ENCODE assay signal across 8 mouse cellular contexts in genomic region chr11:97279405-97280215, GRCm38 (mm10). TPM values are rescaled to one million over a fixed set of nuclear protein-coding genes. Genes with fewer than 3 reads are reported as not detected.
A peak's percentile ranks its signal among the peaks of the same experiment; 100 is the strongest.
DNase-seq lines count a peak whose midpoint lies in the region; ATAC-seq and TF ChIP-seq lines count a peak whose summit lies in the region.

No protein-coding gene starts in this region.

- H3K79me3 ChIP-seq in C2C12 (ENCODE audit: low read depth), result peaks cover 51% of the 10 kb centered on the region

- H3K27ac ChIP-seq in embryonic facial prominence, embryonic 14.5 days (replicated peaks; ENCODE audit: low read depth, low read length), result peak overlapping the region; percentile 95
- peak overlapping the region; percentile 97 for H3K27ac ChIP-seq in kidney, embryonic 14.5 days (ENCODE audit: low read depth, low read length)
- peak overlapping the region; percentile 62 for H3K27ac ChIP-seq in liver, adult 2 months (replicated peaks; ENCODE audit: insufficient read depth, low read depth, low read length)
- H3K27ac ChIP-seq in stomach, postnatal 0 days (replicated peaks), result peak overlapping the region; percentile 99

- peaks cover 9% of the 10 kb centered on the region; the same call in 1 of the 2 replicates for H3K4me1 ChIP-seq in embryonic facial prominence, embryonic 14.5 days (ENCODE audit: control insufficient read depth, insufficient read depth, low read length)
- H3K4me1 ChIP-seq in kidney, embryonic 14.5 days (ENCODE audit: control insufficient read depth, insufficient read depth, low read length), result peaks cover 10% of the 10 kb centered on the region
- peaks cover 14% of the 10 kb centered on the region for H3K4me1 ChIP-seq in liver, adult 2 months (ENCODE audit: control insufficient read depth, insufficient read depth, low read length)
- H3K4me1 ChIP-seq in stomach, postnatal 0 days (replicated peaks; ENCODE audit: control insufficient read depth, insufficient read depth), result no peaks in the 10 kb centered on the region

- TF ChIP-seq CTCF in C2C12 (IDR thresholded peaks at IDR 0.05; ENCODE audit: control insufficient read depth, insufficient read depth, insufficient read length), result no peak
- TF ChIP-seq CTCF in liver, adult 2 months (IDR thresholded peaks at IDR 0.05; ENCODE audit: low read depth, low read length), result no peak
- TF ChIP-seq CTCF in stomach, postnatal 0 days (IDR thresholded peaks at IDR 0.05; ENCODE audit: low read depth), result no peak

- H3K4me3 ChIP-seq in C2C12 (ENCODE audit: insufficient read depth, poor library complexity, severe bottlenecking), result peak overlapping the region; percentile 89
- peak overlapping the region; percentile 99 for H3K4me3 ChIP-seq in embryonic facial prominence, embryonic 14.5 days (ENCODE audit: low read depth, low read length)
- peak overlapping the region; percentile 99 for H3K4me3 ChIP-seq in kidney, embryonic 14.5 days (ENCODE audit: low read length)
- H3K4me3 ChIP-seq in liver, adult 2 months (ENCODE audit: insufficient read depth, low read depth, low read length), result peak overlapping the region; percentile 100
- peak overlapping the region; percentile 92 for H3K4me3 ChIP-seq in myocyte
- H3K4me3 ChIP-seq in stomach, postnatal 0 days (ENCODE audit: low read depth, low read length), result peak overlapping the region; percentile 99

- peak overlapping the region; percentile 75 for H3K4me2 ChIP-seq in embryonic facial prominence, embryonic 14.5 days (ENCODE audit: low read depth, low read length)
- peak overlapping the region; percentile 61 for H3K4me2 ChIP-seq in kidney, embryonic 14.5 days (replicated peaks; ENCODE audit: low read depth, low read length)
- peak overlapping the region; percentile 78 for H3K4me2 ChIP-seq in myocyte (ENCODE audit: low read depth)
- peak overlapping the region; percentile 53 for H3K4me2 ChIP-seq in stomach, postnatal 0 days (replicated peaks; ENCODE audit: low read depth)

- H3K9ac ChIP-seq in embryonic facial prominence, embryonic 14.5 days (ENCODE audit: low read depth, low read length), result peak overlapping the region; percentile 99
- H3K9ac ChIP-seq in kidney, embryonic 14.5 days (ENCODE audit: low read depth, low read length), result peak overlapping the region; percentile 99
- H3K9ac ChIP-seq in liver, adult 2 months (ENCODE audit: low read depth, low read length), result peak overlapping the region; percentile 100
- peak overlapping the region; percentile 100 for H3K9ac ChIP-seq in stomach, postnatal 0 days (ENCODE audit: low read length)

- H3K36me3 ChIP-seq in C2C12 (ENCODE audit: control insufficient read depth, insufficient read depth) (peaks cover 10% of the 10 kb centered on the region), myocyte (ENCODE audit: control insufficient read depth, insufficient read depth) (no peaks in the 10 kb centered on the region)
- no peaks in the 10 kb centered on the region for H3K36me3 ChIP-seq in embryonic facial prominence, embryonic 14.5 days (ENCODE audit: control insufficient read depth, insufficient read depth, low read length)
- no peaks in the 10 kb centered on the region for H3K36me3 ChIP-seq in kidney, embryonic 14.5 days (ENCODE audit: control insufficient read depth, insufficient read depth, low read length)
- no peaks in the 10 kb centered on the region for H3K36me3 ChIP-seq in liver, adult 2 months (ENCODE audit: control insufficient read depth, insufficient read depth, low read length)
- H3K36me3 ChIP-seq in stomach, postnatal 0 days (ENCODE audit: control insufficient read depth, insufficient read depth, low read length), result no peaks in the 10 kb centered on the region

- TF ChIP-seq EP300 in stomach, postnatal 0 days (optimal IDR thresholded peaks at IDR 0.05), result no peak

- H3ac ChIP-seq in C2C12 (ENCODE audit: control insufficient read depth, insufficient read length, low read depth) (peak overlapping the region; percentile 98), myocyte (ENCODE audit: control insufficient read depth, insufficient read length) (peak overlapping the region; percentile 80)

- no peak for TF ChIP-seq POLR2A in liver, adult 2 months (IDR thresholded peaks at IDR 0.05; ENCODE audit: extremely low read depth, insufficient read depth, low read length)
- peak; percentile 43 for TF ChIP-seq POLR2A in myocyte (IDR thresholded peaks at IDR 0.05; ENCODE audit: insufficient read length, low read depth)

- DNase-seq in adrenal gland, postnatal 4 days (ENCODE audit: low spot score in 2 of 2), result peak; percentile 31 to 41
- peak; percentile 92 for DNase-seq in embryonic facial prominence, embryonic 14.5 days (ENCODE audit: low spot score)
- DNase-seq in heart, adult 9 months (ENCODE audit: low spot score in 2 of 2), result peak; percentile 47 to 52
- DNase-seq in liver, adult 2 months (ENCODE audit: extremely low read depth, low read depth, low spot score), result peak; percentile 42
- peak; percentile 70 for DNase-seq in stomach, postnatal 0 days (ENCODE audit: low spot score)

- peaks cover 56% of the 10 kb centered on the region for H3K79me2 ChIP-seq in C2C12 (ENCODE audit: control insufficient read depth, insufficient read depth)
- H3K79me2 ChIP-seq in liver, adult 2 months (ENCODE audit: control insufficient read depth, insufficient read depth, low read length), result peaks cover 29% of the 10 kb centered on the region
- H3K79me2 ChIP-seq in myocyte (ENCODE audit: control insufficient read depth, insufficient read depth), result peaks cover 55% of the 10 kb centered on the region

- H3K9me3 ChIP-seq in embryonic facial prominence, embryonic 14.5 days (ENCODE audit: control insufficient read depth, low read length), result no peaks in the 10 kb centered on the region
- H3K9me3 ChIP-seq in kidney, embryonic 14.5 days (ENCODE audit: control insufficient read depth, low read length), result no peaks in the 10 kb centered on the region
- no peaks in the 10 kb centered on the region for H3K9me3 ChIP-seq in stomach, postnatal 0 days (ENCODE audit: control insufficient read depth, low read length)

- peak; percentile 86 for ATAC-seq in embryonic facial prominence, embryonic 14.5 days (ENCODE audit: low read depth)
- peak; percentile 84 for ATAC-seq in kidney, embryonic 14.5 days (ENCODE audit: low FRiP score, low TSS enrichment)
- peak; percentile 64 for ATAC-seq in stomach, postnatal 0 days (ENCODE audit: low FRiP score, low TSS enrichment)

- H3K27me3 ChIP-seq in C2C12 (ENCODE audit: control insufficient read depth, insufficient read depth, insufficient read length), result no peaks in the 10 kb centered on the region
- no peaks in the 10 kb centered on the region for H3K27me3 ChIP-seq in embryonic facial prominence, embryonic 14.5 days (replicated peaks; ENCODE audit: control insufficient read depth, insufficient read depth, low read length)
- no peaks in the 10 kb centered on the region for H3K27me3 ChIP-seq in kidney, embryonic 14.5 days (ENCODE audit: control insufficient read depth, insufficient read depth, low read length)
- H3K27me3 ChIP-seq in liver, adult 2 months (ENCODE audit: control insufficient read depth, insufficient read depth, low read length), result no peaks in the 10 kb centered on the region
- no peaks in the 10 kb centered on the region for H3K27me3 ChIP-seq in myocyte (ENCODE audit: control insufficient read depth, insufficient read depth, insufficient read length)
- no peaks in the 10 kb centered on the region for H3K27me3 ChIP-seq in stomach, postnatal 0 days (ENCODE audit: control insufficient read depth, insufficient read depth, low read length)

- WGBS in embryonic facial prominence, embryonic 14.5 days, result 0% methylated on average over 17 of the region's 64 CpGs
- under 1% methylated on average over 50 of the region's 64 CpGs for WGBS in kidney, embryonic 14.5 days
- under 1% methylated on average over 52 of the region's 64 CpGs for WGBS in liver, adult 2 months
- under 1% methylated on average over 53 of the region's 64 CpGs for WGBS in stomach, postnatal 0 days

TF ChIP-seq in C2C12, 6 proteins besides CTCF, POLR2A, EP300 and RAD21:
- TF ChIP-seq FOSL1 (IDR thresholded peaks at IDR 0.05; ENCODE audit: insufficient read depth, low read length, poor library complexity, severe bottlenecking), result no peak
- no peak for TF ChIP-seq CEBPB (IDR thresholded peaks at IDR 0.05; ENCODE audit: low read depth)
- no peak for TF ChIP-seq MYOG (IDR thresholded peaks at IDR 0.05; ENCODE audit: control insufficient read depth, extremely low read depth, insufficient read length)
- TF ChIP-seq MYOD1 (IDR thresholded peaks at IDR 0.05; ENCODE audit: control insufficient read depth, insufficient read length, low read depth), result no peak
- no peak for TF ChIP-seq USF1 (IDR thresholded peaks at IDR 0.05; ENCODE audit: low read depth)
- TF ChIP-seq MAX (IDR thresholded peaks at IDR 0.05), result no peak

TF ChIP-seq in myocyte, 11 proteins besides CTCF, POLR2A, EP300 and RAD21:
- TF ChIP-seq USF1 (IDR thresholded peaks at IDR 0.05; ENCODE audit: low read depth), result no peak
- TF ChIP-seq MYOD1 (IDR thresholded peaks at IDR 0.05; ENCODE audit: control insufficient read depth in 1 of 3, insufficient read length in 2 of 3, low read depth in 2 of 3), result peak in 1 of 3 experiments; percentile 21

RNA-seq across cellular contexts. Expression of gene Npepps, which starts 0.8 kb away (rescaled TPM):
- 37.8 TPM for polyA plus RNA-seq in C2C12 (2012; fragmentation: generic; extraction: Trizol)
- 10 to 100 TPM; 66.3 to 80.3 TPM for total RNA-seq in adrenal gland, postnatal 4 days (2021)
- polyA plus RNA-seq in embryonic facial prominence, embryonic 14.5 days (2014; fragmentation: Nextera tagmentation; extraction: Ambion mirVana), result 72.5 and 76.8 TPM in 2 replicates
- polyA plus RNA-seq in kidney, embryonic 14.5 days (2014; fragmentation: Nextera tagmentation; extraction: Ambion mirVana), result 53.6 and 78.6 TPM in 2 replicates
- 12.2 and 21.2 TPM in 2 replicates for total RNA-seq in liver, adult 2 months (2014; rRNA removed)
- polyA plus RNA-seq in liver, adult 2 months (2012; rRNA removed), result 7.1 and 9.1 TPM in 2 replicates
- polyA plus RNA-seq in myocyte (2012; fragmentation: generic; extraction: Trizol), result 45.6 TPM
- 43.4 and 52.8 TPM in 2 replicates for polyA plus RNA-seq in stomach, postnatal 0 days (2015; fragmentation: Nextera tagmentation; extraction: Ambion mirVana)

RNA-seq across cellular contexts. Expression of gene Mrpl45, which starts 35.9 kb away (rescaled TPM):
- polyA plus RNA-seq in C2C12 (2012; fragmentation: generic; extraction: Trizol) (48.5 TPM), myocyte (2012; fragmentation: generic; extraction: Trizol) (36.3 TPM)
- 10 to 100 TPM; 33.7 to 39.6 TPM for total RNA-seq in adrenal gland, postnatal 4 days (2021)
- polyA plus RNA-seq in embryonic facial prominence, embryonic 14.5 days (2014; fragmentation: Nextera tagmentation; extraction: Ambion mirVana), result 35.2 and 37.8 TPM in 2 replicates
- 58.4 and 64.8 TPM in 2 replicates for polyA plus RNA-seq in kidney, embryonic 14.5 days (2014; fragmentation: Nextera tagmentation; extraction: Ambion mirVana)
- total RNA-seq in liver, adult 2 months (2014; rRNA removed), result 19.0 and 19.9 TPM in 2 replicates
- polyA plus RNA-seq in liver, adult 2 months (2012; rRNA removed), result 12.8 and 13.3 TPM in 2 replicates
- polyA plus RNA-seq in stomach, postnatal 0 days (2015; fragmentation: Nextera tagmentation; extraction: Ambion mirVana), result 28.2 and 28.8 TPM in 2 replicates

Comparison
In these comparisons a context has a peak if more than half of its experiments do, and no peak if none do; other contexts are left out.
1. Peak in every context shown above with its lines: DNase-seq, ATAC-seq, H3K4me3 ChIP-seq and H3K27ac ChIP-seq.
2. DNase-seq: peak in every context shown above with its lines; median percentile 92 in embryonic facial prominence, embryonic 14.5 days; 70 in stomach, postnatal 0 days; 50 in heart, adult 9 months; 42 in liver, adult 2 months; 36 in adrenal gland, postnatal 4 days.